Mouse (Mus musculus): ENCODE measurements around the gene Rgs7.

The Rgs7 gene

GRCm38 (mm10) chr1:175491861-175492682 lies at the start of gene Rgs7:
TSS of gene Rgs7 (minus strand) at chr1:175492500.
- no peak for TF ChIP-seq GATA4 (IDR thresholded peaks at IDR 0.05; ENCODE audit: insufficient replicate concordance, low read length)

- TF ChIP-seq GATA4 (IDR thresholded peaks at IDR 0.05; ENCODE audit: insufficient replicate concordance, low read length) = no peak
Observed at GRCm38 (mm10) chr1:175540700-175541099, 48.4 kb upstream of the Rgs7 start.

GRCm38 (mm10) chr1:175537321-175537720 lies 45.0 kb upstream of the Rgs7 start:
- TF ChIP-seq GATA4 (IDR thresholded peaks at IDR 0.05; ENCODE audit: insufficient replicate concordance, low read length) = no peak

GRCm38 (mm10) chr1:175529858-175530257 lies 37.6 kb upstream of the Rgs7 start:
- no peak for TF ChIP-seq GATA4 (IDR thresholded peaks at IDR 0.05; ENCODE audit: insufficient replicate concordance, low read length)

GRCm38 (mm10) chr1:175524626-175525294 lies 32.5 kb upstream of the Rgs7 start:
- TF ChIP-seq GATA4 (IDR thresholded peaks at IDR 0.05; ENCODE audit: insufficient replicate concordance, low read length) = no peak

GRCm38 (mm10) chr1:175523572-175523971 lies 31.3 kb upstream of the Rgs7 start:
- TF ChIP-seq GATA4 (IDR thresholded peaks at IDR 0.05; ENCODE audit: insufficient replicate concordance, low read length) = no peak

GRCm38 (mm10) chr1:175514543-175514942 lies 22.2 kb upstream of the Rgs7 start:
- no peak for TF ChIP-seq GATA4 (IDR thresholded peaks at IDR 0.05; ENCODE audit: insufficient replicate concordance, low read length)

GRCm38 (mm10) chr1:175512173-175512572 lies 19.9 kb upstream of the Rgs7 start:
- no peak for TF ChIP-seq GATA4 (IDR thresholded peaks at IDR 0.05; ENCODE audit: insufficient replicate concordance, low read length)

- TF ChIP-seq GATA4 (IDR thresholded peaks at IDR 0.05; ENCODE audit: insufficient replicate concordance, low read length) = no peak
Observed at GRCm38 (mm10) chr1:175509989-175510388, 17.7 kb upstream of the Rgs7 start.

GRCm38 (mm10) chr1:175492683-175493043 lies 363 bp upstream of the Rgs7 start:
- no peak for TF ChIP-seq GATA4 (IDR thresholded peaks at IDR 0.05; ENCODE audit: insufficient replicate concordance, low read length)

GRCm38 (mm10) chr1:175491511-175491860 lies 814 bp downstream of the Rgs7 start:
- TF ChIP-seq GATA4 (IDR thresholded peaks at IDR 0.05; ENCODE audit: insufficient replicate concordance, low read length) = no peak

- TF ChIP-seq GATA4 (IDR thresholded peaks at IDR 0.05; ENCODE audit: insufficient replicate concordance, low read length) = no peak
Observed at GRCm38 (mm10) chr1:175485109-175485508, 7.2 kb downstream of the Rgs7 start.

- no peak for TF ChIP-seq GATA4 (IDR thresholded peaks at IDR 0.05; ENCODE audit: insufficient replicate concordance, low read length)
Observed at GRCm38 (mm10) chr1:175473060-175473459, 19.2 kb downstream of the Rgs7 start.

GRCm38 (mm10) chr1:175469087-175469788 lies 23.1 kb downstream of the Rgs7 start:
- TF ChIP-seq GATA4 (IDR thresholded peaks at IDR 0.05; ENCODE audit: insufficient replicate concordance, low read length) = no peak

- no peak for TF ChIP-seq GATA4 (IDR thresholded peaks at IDR 0.05; ENCODE audit: insufficient replicate concordance, low read length)
Observed at GRCm38 (mm10) chr1:175464566-175464965, 27.7 kb downstream of the Rgs7 start.

- no peak for TF ChIP-seq GATA4 (IDR thresholded peaks at IDR 0.05; ENCODE audit: insufficient replicate concordance, low read length)
Observed at GRCm38 (mm10) chr1:175462351-175462750, 29.9 kb downstream of the Rgs7 start.

Data from liver, adult (tissue).